Mouse (Mus musculus) natural killer cell, adult 2 months (primary cell): Measurements from ENCODE around the gene Sidt1.

ENCODE experiments used
- DNase-seq, 2 experiments: peaks; one replicate each; pipeline ENCODE4 v3.0.0; 2022; ENCODE audit warnings: low spot score in 2 of 2

The Sidt1 gene

DNA sequence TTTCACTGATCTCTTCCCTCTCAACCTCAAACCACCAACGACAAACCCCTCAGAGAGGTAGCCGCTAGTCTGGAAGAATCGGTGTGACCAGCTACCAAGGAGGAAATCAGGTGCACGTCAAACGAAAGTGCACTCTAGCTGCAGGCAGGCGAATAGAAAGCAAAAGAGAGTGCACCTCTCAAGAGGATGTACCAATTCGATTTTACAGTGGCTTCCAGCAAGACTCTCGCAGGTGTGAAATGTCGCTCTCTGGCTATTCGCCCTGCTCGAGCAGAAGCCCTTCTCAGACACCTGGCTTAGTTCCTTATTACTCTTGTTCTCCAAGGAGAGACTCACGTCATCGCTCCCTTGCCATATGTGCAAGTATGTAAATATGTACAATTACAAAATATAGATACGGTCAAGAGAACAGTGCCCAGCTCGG lies at the start of gene Sidt1:
Sidt1 (minus strand) TSS at position 336 of the 424 bp plus-strand sequence.
- DNase-seq, result peak; percentile 68 to 71

- DNase-seq, result no peak
Observed at GRCm38 (mm10) chr16:44381578-44381977, 48.6 kb upstream of the Sidt1 start.

- DNase-seq, result no peak
Observed at GRCm38 (mm10) chr16:44380006-44380405, 47.0 kb upstream of the Sidt1 start.

- no peak for DNase-seq
Observed at GRCm38 (mm10) chr16:44375459-44375858, 42.5 kb upstream of the Sidt1 start.

DNA sequence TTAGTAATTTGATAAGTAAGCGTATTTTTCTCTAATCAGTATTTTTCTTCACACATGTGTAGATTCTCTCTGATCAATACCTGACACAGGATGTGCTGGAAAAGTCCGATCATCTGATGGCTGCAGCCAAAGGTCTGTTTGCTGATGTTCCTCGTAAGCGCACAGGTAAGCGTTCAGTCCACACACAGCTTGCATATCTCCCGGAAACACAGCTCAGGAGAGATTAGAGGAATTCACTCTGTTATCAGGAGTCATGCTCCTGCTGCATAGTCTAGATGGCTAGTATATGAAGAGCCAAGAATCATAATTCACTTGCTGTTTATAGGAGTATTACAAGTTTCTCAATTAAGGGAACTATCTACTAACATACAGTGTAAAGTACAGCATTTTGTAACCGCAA lies 32.5 kb upstream of the Sidt1 start:
- no peak for DNase-seq

DNA sequence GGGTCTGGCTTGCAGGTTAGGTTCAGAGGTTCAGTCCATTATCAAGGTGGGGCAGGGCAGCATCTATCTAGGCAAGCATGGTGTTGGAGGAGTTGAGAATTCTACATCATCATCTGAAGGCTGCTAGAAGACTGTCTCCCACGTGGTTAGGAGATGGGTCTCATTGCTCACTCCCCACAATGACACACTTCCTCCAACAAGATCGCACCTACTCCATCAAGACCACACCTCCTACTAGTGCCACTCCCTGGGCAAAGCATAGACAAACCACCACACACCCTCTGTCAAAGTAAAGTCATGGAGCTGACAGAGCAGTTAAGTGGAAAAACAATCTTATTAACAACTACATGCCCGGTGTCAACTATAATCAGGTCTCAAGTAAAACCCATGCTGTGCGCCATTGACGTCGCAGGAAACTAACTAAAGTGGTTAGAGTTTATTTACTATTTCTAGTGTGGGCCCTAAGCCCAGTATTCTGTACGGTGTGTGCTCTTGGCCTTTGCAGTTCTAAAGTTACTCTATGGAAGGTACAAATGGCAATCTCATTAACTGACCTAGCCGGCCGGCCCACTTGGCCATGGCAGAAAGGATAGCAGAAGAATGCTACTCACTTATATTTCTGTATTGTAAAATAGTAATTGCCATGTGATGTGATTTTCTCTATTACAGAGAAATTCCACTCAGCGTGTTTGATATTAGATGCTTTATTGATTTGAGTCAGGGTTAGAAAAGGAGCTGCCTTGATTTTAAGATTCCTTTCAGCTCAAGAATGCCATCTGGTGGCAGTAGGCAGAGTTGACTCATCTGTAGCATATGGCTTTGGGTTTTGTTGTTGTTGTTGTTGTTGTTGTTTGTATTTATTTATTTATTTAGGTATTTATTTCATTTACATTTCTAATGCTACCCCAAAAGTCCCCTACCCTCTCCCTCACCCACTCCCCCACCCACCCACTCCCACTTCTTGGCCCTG lies 29.2 kb upstream of the Sidt1 start:
- DNase-seq, result peak; percentile 66 to 82

- peak; percentile 75 to 76 for DNase-seq
Observed at GRCm38 (mm10) chr16:44357571-44358268, 24.7 kb upstream of the Sidt1 start.

GRCm38 (mm10) chr16:44356291-44356690 lies 23.3 kb upstream of the Sidt1 start:
- no peak for DNase-seq

- no peak for DNase-seq
Observed at GRCm38 (mm10) chr16:44349801-44350397, 16.9 kb upstream of the Sidt1 start.

- DNase-seq, result peak; percentile 94
Observed at GRCm38 (mm10) chr16:44347071-44347901, 14.3 kb upstream of the Sidt1 start, which contains the start of gene Spice1. TSS of gene Spice1 (plus strand) at chr16:44347121.

DNA sequence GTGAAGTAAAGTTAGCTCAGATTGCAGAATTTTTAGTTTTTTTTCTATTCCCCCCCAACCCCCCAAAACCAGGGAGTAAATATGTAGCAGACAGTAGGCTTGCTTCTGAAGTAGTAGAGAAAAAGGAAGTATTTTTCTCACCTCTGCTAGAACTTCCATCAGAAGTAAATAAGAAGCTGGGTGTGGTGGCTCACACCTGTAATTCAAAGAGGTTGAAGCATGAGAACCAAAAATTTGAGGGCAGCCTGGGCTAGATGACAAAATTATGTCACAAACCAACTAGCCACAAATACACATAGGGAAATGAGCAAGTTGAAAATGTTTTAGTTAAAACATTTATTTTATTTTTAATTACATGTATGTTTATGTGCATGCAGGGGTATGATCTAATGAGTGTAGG lies 4.5 kb upstream of the Sidt1 start:
- peak; percentile 21 to 41 for DNase-seq

DNA sequence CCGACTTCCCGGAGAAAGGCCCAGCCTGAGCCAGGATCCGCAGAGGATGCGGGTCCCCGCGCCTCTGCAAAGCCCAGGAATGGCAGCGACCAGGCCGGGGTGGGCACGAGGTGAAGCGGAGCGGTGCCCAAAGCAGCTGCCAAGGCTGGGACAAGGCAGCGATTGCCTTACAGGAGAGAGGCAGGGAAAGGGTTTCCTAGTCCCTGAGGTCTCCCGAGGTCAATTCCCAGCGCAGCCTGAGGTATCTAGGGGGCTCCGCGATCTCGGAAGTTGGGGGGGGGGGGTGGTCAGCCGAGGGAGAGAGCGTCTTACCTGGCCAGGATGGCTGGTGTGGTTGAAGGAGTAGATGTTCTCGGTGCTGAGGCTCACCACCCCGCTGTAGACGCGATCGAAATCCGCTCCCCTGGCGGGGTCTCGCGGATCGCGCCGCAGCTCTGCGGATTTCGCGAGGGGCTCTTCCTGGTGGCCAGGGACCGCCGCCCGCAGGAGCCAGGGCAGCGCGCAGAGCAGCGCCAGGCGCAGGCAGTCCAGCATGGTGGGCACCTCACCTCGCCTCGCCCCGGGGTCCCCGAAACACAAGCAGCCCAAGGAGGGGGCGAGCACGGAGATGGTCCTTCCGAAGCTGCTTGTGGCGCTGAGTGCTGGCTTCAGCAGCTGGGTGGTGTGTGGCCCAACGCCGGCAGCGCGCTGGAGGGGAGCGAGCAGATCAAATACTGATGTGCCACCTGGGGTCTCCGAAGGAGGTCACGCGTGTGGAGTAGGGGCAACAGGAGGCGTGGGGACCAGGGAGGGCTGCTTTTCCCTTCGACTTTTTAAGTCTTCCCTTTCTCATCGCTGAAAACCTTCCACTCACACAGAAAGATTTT lies 768 bp downstream of the Sidt1 start:
- DNase-seq, result peak in 1 of 2 experiments; percentile 37

DNA sequence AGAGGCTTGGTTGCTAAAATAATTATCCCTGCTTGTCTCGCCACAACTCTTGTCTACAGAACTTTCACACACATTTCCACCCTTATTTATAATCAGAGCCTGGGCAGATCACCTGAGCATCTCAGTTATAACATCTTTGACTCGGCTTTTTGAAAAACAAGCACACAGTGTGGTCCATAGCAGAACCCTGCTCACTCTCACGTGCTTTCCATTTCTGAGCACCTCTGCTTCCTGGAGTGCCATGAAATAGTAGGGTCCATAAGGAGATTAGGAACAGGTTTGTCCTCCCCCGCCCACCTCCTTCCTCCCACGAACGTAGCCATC lies 1.4 kb downstream of the Sidt1 start:
- DNase-seq, result no peak

DNA sequence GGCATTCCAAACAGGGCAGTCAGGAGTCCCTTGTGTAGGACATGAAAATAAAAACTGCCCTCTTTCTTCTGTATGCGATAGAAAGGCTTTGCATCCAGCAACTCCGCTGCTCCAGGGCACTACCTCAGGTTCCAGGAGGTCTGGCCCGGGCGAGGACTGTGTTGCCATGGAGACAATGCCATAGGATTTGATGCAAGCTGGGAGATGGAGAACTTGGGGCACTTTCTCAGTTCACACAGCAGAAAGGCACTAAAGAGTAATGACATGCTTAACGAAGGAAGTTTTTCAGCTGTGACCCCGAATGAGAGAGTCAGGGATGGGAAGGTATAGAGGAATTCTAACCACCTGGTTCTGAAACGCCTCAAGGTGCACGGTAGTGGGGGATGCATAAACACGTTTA lies 1.8 kb downstream of the Sidt1 start:
- DNase-seq, result no peak

- DNase-seq, result no peak
Observed at GRCm38 (mm10) chr16:44330657-44331056, 2.3 kb downstream of the Sidt1 start.

DNA sequence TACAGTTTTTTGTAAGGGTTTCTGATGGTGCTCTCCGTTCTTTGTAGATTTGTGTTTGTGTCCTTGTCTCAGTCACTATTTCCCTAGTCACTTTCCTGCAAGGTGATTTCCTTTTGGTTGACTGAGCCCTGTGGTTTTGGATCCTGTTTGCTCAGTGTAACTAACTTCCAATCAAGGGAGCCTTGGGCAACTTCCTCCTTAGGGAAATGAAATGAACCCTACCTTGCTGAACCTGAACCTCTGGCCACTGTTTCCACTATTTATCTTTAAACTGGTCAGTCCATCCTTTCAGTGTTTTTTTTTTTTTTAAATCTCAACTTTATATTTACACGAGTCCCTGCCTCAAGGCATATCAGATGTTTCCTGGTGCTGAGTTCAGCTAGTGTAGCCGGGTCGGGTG lies 4.4 kb downstream of the Sidt1 start:
- DNase-seq, result no peak

DNA sequence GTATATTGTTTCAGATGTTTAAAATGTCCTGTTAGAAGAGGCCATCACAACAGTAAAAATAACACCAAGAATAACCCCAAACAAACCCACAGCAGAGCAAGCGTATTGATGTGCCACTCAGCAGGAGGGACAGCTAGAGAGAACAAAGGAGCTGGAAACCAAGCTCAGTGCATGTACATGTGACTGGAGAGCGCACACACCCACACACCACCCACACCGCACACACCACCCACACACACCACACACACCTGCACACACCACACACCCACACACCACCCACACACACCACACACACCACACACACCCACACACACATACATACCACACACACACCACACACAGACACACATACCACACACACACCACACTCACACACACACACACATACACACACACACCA lies 12.8 kb downstream of the Sidt1 start:
- peak in 1 of 2 experiments; percentile 24 for DNase-seq

GRCm38 (mm10) chr16:44316350-44316749 lies 16.6 kb downstream of the Sidt1 start:
- no peak for DNase-seq

DNA sequence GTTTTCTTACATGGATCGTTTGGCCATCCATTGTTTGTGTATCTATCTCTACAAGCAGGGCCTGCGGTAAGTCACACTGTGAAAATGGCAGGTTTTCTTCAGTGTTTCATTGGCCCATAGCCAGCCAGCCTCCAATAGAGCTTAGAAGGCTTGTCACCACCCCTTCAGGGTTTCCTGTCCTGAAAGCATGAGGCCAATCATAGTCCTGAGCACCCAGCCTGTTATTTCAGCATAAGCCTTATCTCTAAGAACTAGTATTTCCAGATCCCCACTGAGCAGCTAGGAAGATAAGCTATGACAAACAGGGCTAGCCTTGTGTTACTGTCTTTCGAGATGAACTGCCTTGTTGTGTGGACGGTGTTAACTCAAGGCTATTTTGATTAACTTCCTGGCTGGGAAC lies 19.6 kb downstream of the Sidt1 start:
- peak; percentile 21 to 40 for DNase-seq

GRCm38 (mm10) chr16:44305606-44306005 lies 27.4 kb downstream of the Sidt1 start:
- DNase-seq, result no peak

DNA sequence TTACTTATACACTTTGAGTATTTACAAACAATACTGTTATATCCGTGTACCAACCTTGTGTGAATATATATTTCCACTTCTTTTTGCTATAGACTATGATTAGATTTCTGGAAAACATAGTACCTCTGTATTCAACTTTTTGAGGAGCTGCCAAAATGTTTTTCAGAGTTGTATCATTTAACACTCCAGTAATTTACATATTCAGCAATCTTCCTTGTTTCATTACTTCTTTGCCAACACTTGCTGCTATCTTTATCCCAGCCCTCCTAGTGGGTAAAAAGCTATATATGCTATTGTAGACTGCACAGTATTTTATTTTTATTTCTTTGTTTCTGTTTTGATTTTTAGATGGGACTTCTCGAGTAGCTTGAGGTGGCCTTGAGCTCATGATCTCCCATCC lies 29.2 kb downstream of the Sidt1 start:
- no peak for DNase-seq
